Mouse (Mus musculus): ENCODE results near the gene Lrrc31.

- TF ChIP-seq CTCF (IDR thresholded peaks at IDR 0.05; ENCODE audit: control insufficient read depth, insufficient read depth, insufficient read length), result no peak
- no peak for TF ChIP-seq MYOD1 (IDR thresholded peaks at IDR 0.05; ENCODE audit: control insufficient read depth, insufficient read length, low read depth)
- no peak for TF ChIP-seq USF1 (IDR thresholded peaks at IDR 0.05; ENCODE audit: low read depth)
- TF ChIP-seq MAX (IDR thresholded peaks at IDR 0.05), result no peak
These were observed 46.4 kb upstream of the Lrrc31 start, which contains the start of gene Samd7 for GRCm38 (mm10) chr3:30746006-30746405.
